Mouse (Mus musculus): ENCODE results near the gene Prex1.

- TF ChIP-seq CTCF (IDR thresholded peaks at IDR 0.05; ENCODE audit: low read depth, low read length): no peak
- no peak for TF ChIP-seq GATA1 (IDR thresholded peaks at IDR 0.05; ENCODE audit: borderline replicate concordance, low read length)
- TF ChIP-seq POLR2AphosphoS5 (IDR thresholded peaks at IDR 0.05; ENCODE audit: insufficient replicate concordance, low read depth, low read length): no peak
Measured at GRCm38 (mm10) chr2:166735469-166736001, 21.9 kb upstream of the Prex1 start.
